Mouse (Mus musculus) monocyte, adult 2 months (primary cell): Measurements from ENCODE around the gene Nav2.
A peak's percentile ranks its signal among the peaks of the same experiment; 100 is the strongest.

Experiments used
- DNase-seq, 2 experiments: peaks; one replicate each; pipeline ENCODE4 v3.0.0; 2022; ENCODE audit warnings: low spot score in 2 of 2, low read depth in 1 of 2

The Nav2 gene

DNA sequence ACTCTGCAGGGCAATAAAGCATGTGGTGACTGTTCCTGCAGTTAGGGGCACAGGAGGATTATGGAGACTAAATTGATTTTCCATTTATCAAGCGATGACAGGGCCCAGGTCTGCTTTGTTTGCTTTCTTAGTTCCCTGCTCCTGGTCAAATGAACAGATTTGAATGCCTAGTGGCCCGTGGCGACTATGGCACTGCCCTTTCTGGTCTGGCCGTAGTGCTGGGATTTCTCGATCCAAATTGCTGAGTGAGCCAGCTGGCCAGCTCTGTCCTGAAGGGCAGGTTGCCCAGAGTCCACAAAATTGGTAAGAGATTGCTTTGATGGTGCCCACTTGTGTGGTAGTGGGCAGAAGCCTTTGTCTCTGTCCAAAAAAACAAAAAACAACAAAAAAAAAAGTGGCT, 21.9 kb downstream of the Nav2 start:
- no peak for DNase-seq

DNA sequence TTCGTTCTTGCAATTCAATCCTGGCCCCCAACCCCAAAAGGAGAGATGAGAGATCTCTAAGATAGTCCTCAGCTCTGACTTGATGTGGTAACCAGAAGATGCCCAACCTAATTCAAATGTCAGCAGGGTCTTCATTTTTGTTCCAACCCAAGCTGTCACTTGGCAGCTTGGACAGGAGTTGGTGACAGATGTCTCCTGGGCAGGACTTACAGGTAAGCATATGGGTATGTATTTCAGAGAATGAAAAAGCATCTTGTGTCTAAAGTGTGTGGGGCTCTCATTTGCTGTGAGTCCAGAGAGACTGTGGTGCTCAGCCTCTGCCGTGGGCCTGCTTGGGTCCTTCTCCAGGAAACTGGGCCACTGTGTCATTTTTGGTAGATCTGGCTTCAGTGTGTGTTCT, 23.6 kb downstream of the Nav2 start:
- no peak for DNase-seq

DNA sequence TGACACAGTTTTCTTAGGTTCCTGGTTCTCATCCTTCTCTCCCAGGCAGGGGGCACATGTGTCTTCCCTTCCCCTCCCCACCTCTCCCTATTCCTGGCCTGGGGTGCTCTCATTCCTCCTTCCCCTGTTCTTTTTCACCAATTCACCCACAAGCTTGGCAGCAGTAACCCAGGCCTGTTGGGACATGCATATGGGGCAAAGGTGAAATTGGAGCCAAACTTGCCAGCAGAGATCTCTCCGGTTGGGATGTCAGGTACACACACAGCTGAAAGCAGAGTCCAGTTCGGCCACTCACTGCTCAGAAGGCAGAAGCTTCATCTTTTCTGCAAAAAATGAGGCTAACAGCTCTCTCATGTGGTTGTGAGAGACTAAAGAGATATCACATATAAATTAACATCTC, 26.3 kb downstream of the Nav2 start:
- DNase-seq: no peak

DNA sequence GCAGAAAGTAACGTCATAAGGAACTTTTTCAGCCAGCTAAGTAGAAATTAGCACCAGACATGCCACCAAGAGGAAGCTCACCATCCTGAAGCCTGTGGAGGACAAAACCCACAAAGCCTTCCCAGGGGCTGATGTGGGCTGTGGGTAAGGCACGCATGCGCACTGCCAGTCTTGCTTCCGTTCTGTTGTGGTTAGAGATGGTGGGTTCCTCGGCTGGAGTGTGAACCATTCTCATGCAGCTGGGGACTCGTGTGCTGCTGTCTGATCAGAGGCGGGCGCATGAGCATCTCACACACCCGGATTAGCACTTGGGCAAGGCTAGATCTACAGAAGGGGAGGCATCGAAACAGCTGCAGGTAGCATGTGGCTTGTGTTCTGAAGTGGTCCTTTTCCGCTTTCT, 29.0 kb downstream of the Nav2 start:
- peak; percentile 8 to 39 for DNase-seq

DNA sequence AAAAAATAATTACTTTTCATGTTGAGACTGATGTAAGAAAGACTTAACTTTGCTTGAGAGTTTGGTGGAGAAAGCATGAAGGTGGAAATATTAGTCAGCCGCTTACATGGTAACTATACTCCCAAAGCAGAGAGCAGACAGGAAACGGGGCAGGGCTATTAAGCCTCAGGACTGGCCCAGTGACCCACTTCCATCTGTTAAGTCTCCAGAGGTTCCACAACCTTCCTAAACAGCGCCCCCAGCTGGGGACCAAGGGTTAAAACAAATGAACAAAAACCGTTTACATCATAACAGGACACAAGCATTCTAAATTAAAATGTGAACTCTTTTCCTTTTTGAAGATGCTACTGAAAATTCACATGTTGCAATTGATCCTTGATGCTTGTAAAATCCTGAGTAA, 29.7 kb downstream of the Nav2 start:
- DNase-seq: peak in 1 of 2 experiments; percentile 8

DNA sequence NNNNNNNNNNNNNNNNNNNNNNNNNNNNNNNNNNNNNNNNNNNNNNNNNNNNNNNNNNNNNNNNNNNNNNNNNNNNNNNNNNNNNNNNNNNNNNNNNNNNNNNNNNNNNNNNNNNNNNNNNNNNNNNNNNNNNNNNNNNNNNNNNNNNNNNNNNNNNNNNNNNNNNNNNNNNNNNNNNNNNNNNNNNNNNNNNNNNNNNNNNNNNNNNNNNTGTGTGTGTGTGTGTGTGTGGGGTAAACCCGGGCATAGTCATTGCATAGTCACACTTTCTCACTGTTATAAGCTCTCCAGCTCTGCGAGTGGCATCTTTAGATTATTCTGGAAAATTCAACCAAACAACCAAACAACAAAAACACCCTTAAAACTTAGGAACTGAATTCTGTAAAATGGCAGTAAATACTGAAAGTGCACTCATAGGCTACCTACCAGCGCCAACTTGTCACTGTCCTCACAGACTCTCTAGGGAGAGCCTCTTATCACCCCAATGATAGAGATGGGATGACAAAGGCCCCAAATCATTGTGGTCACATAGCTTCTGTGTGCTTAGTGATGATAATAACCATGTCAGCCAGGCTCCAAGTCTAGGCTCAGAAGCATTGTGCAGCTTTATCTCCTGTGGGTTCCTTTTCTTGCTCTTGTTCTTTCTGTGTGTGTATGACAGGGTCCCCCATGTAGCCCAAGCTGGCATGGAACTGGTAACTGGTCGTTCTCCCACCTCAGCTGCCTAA, 40.0 kb downstream of the Nav2 start:
- no peak for DNase-seq

DNA sequence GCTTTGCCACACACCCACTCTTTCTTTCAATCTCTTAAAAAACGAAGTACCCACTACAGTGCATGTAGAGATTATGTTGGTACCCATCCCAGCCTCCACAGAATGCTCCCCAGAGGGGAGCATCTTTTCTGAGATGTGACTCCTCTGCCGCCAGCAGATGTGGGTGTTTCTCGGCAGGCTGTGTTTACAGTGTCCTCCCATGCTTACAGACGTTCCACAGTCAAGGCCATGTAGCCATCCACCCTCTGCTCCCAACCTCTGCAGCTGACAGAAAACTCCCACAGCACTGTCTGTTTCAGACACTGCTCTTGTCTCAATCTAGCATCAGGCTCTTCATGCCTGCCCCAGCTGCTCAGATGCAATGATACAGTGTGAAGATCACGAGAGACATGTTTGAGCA, 46.0 kb downstream of the Nav2 start:
- DNase-seq: no peak

DNA sequence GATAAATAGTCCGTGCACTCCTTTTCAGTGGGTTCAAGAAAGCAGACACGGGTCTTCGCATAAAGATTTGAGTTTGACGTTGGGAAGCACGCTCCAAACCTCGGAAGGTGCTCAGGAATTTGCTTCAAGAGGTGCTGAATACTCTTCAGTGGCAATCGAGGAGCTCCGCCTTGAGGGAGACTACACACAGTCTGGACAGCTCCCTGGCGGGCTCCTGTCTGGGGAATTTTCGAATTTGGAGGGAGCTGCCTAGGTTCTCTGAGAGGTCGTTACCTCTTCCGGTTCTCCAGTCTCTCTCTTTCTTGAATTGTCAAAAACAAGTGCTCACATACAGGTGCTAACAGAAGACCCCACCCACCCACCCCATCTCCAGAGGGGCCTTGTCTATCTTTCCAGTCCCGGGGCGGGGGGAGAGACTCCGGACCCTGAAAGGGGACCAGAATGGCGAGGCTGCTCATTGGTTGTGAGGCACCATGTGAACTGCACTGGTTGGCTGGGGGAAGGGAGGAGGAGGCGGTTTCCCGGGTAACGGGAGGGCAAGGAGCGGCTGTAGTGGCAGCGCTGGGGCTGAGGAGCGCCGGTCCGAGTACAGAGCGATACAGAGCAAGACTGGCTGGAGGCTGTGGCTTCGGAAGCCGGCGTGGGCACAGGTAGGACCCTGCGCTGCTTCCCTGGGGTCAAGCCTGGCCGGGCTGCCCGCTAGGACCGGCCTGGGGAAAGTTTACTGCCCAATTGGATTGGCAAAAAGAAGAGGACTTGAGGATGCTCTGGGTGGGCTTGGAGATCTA, 50.2 kb downstream of the Nav2 start:
- no peak for DNase-seq

DNA sequence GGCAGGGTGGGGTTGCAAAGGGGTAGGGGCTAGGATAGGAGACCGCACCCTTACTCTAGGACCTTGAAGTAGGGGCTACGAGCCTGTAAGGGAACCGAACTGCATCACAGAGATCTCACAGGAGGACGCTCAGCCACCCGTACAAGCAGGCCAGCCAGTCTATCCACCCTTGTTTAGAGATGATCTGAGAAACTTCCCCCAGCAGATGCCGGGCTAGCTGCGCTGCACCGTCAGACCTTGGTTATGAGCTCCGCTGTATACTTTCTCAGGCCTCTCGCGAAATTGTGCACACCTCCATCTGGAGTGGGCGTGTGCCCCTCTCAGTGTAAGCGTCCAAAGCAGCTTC, 50.8 kb downstream of the Nav2 start:
- DNase-seq: no peak

DNA sequence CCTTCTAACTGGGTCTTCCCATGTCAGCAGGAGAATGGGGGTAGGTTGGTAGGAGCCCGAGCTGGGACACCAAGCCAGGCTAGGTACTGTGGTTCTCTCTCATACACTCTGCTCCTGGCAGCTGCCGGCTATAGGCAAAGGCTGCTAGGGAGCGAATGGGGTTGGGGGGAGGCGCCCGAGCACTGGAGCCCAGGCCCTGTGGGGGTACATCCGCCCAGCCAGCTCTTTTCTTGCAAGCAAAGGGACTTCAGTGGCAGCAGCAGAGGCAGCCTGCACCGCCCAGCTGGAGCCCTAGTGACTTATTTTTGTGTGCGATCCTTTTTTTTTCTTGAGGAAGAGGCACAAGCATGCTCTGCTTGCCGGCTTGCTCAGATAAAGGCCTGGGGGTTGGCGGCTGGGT, 51.6 kb downstream of the Nav2 start:
- no peak for DNase-seq

DNA sequence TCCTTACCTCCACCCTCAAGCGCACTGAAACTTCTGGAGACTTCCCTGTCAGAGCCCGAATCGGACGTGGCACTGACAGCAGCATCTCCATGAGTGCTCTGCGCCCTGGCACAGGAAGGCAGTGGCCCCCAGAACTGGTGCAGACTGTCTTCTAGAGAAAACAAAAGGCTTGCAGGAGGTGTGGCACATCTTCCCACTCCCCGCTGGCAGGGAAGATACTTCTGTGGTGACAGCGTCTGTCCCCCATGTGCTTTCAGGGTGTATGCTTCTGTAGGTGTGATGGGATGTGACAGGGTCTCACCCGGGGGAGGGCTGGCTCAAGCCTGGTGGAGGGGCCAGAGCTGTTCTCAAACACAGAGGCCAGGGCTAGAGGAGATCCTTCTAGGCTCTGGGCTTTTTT, 53.0 kb downstream of the Nav2 start:
- no peak for DNase-seq

DNA sequence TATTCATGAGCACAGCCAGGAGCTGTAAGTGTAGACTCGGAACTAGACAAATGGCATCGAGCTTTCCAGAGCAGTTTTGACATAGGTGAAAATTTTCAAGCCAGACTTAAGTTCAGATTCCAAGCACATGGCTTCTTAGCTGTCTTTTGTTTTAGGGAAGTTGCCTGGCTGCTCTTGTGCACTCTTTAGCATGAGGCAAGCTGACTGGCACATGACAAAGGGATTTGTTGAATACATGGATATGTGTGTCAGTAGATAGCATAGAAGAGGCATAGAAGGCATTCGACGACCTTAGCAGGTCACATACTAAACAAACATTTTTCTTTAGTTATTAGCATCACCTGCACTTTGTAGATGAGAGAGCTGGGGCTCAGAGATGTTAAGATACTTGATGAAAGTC, 53.4 kb downstream of the Nav2 start:
- no peak for DNase-seq

DNA sequence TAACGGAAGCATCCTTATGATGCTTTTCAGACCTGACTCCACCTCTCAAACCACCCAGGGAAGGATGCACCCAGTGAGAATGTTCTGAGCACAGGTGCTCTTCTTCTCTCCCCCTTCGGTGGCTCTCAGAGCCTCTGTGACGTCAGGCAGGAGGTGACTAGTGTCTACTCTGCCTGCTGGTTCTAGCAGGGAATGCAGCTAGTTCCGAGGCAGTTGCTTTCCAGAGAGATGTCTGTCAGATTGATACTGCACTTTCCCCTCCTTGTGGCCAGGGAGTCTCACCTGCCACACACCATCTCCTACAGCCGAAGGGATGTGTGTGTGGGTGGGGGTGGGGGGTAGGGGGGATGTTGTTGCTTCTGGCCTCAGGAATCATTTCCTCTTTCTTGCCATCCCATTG, 54.6 kb downstream of the Nav2 start:
- DNase-seq: no peak

DNA sequence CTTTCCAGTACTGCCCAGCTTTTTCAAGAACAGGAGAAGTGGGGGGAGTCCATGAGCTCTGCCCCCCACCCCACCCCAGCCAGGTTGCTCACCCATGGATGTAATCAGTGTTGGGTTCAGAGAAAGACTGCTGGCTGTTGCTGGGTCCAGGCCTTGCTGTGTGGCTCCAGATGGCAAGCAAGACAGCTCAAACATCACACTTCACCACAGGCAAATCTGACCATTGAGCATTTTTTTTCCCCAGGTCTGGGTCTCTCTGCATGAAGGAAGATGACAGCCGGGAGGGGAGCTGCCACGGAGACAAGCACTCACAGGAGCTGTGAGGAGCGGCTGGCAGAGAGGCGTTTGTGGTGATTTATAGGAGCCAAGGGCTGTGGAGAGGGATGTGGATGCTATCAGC, 55.0 kb downstream of the Nav2 start:
- DNase-seq: no peak

DNA sequence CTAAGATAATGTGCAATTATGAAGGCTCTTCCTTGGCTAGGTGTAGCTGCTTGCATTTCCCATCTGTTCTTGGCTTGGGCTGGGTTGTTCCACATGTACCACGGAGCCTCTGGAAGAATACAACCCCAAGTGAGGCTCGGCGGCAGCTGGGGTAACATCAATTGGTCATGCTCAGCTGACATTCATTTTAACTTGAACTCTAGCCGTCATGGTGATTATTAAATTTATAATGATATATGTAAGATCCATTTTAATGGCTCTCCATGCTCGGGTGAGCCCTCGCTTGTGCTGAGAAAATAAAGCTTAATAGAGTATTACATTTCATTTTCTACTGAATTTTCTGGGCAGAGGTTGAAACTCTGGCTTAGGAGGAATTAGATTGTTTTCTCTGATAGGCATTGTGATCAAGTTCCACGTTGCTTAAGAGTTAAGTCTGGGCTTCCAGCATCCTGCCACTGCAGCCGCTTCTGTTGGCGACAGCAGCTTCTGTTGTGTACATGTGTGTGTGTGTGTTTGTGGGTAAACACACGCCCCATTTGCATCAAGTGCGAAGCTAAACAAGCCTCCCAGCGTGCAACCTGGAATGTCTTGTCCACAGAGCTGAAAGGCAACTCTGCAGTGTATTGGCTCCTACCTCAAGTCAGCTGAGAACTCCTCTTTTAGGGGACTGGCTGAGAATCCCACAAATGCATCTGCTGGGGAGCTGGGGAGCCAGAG, 57.4 kb downstream of the Nav2 start:
- no peak for DNase-seq

DNA sequence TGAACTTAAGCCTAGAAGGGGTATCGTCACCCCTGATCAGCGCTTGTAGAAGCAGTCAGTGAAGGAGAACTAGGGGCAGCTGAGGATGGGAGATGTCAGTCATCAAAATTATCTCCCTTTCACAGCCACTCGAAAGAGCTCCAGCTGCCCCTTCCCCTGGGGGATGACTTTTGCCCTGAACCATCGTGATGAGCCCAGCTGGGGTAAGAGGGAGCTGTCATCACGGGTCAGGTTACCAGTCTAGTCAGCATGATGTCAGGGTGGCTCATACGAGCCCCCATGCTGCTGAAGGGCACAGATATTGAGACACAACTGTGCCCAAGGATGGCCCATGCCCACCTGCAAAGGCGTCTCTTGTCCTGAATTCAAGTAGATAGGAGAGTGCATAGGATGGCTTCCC, 72.5 kb downstream of the Nav2 start:
- DNase-seq: no peak

DNA sequence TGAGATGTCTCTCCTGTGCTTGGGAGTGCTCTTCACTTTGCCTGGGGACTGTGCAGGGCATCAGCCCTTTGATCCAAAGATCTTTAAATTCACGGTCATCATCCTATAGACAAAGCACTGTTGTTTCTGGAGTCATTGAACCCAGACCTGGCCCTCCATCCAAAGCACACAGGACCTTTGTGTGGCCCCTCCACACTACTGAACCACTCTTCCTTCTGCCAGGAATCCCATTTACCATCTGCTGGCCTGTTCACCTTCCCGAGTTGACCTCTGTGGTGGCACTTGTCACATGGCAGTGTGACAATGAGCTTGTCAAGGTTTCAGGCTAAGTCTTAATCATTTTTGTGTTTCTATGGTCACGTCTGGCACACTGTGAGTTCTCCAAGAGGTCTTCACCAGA, 73.3 kb downstream of the Nav2 start:
- no peak for DNase-seq

DNA sequence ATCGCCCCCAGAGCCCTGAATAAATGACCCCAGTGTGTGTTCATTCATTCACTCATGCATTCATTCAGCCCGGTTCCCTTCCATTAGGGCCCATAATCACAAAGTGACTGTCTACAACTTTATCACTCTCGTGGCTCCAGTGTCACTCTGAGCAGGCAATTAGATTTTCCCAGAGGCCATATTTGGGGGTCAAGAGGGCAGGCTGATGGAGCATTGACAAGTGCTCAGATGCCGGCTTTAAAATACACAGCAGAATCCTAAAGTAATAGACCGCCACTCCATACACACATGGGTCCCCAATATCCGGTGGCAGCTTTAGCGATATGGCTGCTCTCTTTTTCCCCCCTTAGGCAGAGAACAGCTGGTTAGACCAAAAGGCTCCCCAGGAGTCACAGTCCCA, 74.1 kb downstream of the Nav2 start:
- DNase-seq: no peak

DNA sequence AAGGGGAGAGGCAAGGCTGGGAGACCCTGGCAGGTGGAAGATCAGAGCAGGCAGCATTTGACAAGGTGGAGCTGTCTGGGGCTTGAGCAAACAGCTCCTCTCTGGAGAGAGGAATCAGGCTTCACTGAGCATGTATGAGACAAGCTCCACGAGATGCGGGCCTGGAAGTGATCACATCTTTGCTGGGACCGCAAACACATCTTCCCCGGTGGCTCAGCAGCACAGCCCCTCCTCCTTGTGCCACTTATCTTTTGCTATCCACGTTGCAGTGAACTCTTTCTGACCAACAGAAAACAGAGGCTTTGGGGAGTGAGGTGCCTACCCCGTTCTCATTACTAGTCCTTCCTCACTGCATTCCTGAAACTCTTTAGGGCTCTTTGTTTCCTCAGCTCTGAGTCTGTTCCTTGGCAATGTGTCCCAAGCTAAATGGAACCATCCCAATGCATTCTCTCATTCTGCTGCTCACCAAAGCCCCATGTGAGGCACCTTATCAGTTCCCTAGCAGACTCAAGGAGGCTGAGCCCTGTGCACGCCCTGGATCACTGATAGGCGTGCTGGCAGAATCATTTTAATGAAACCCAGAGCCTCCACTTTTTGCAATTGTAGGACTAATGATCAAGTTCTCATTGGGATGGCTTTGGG, 83.5 kb downstream of the Nav2 start:
- no peak for DNase-seq

DNA sequence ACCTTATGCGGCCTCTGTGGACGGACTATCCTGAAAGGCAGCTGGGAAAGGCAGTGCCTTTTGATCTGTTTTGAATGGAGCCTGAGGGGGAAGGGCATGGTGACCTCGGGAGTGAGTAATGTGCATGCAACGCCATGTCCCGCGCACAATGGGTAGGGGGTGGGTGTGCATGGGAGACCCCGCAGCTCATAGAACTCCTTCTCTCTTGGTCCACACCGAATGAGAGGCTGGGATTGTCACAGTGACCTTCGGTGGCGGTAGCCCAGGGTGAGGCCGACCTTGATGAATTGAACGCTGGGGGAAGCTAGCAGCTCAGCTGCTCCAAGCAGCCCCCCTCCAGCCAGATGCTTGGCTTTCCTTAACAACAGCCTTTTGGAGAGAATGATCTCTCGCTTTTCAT, 86.7 kb downstream of the Nav2 start:
- no peak for DNase-seq

DNA sequence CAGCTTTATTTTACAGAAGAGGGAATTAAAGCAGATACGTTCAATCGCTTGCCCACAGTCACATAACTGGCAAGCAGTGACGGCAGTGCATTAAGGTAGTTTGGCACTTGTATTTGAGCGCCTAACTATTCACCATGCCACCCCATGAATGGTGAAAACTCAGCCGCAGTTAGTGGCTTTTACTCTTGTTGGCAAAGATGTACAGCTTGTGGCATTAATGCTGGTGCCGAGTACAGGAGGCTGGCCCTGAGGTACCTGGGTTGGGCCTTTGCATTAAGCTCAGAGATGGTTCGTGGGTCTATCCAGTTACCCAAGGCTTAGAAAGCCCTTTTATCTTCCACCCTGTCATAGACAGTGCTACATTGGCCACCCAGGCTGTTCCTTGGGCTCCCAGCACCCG, 87.2 kb downstream of the Nav2 start:
- DNase-seq: no peak

DNA sequence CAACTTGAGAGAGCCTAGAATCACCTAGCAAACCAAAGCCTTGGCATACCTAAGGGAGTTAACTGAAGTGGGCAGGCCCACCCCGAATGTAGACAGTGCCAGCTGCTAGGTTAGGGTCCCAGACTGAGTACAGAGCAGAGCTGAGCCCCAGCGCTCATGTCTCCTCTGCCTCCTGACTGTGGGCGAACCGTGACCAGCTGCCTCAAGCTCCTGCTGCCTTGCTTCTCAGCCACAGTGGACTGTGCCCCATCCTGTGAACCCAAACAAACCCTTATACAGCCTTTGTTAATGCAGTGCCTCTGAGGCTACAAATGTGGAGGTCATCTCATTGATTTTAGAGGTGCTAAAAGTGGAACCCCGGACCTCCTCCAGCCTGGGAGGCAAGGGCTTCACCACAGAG, 88.3 kb downstream of the Nav2 start:
- DNase-seq: no peak
